Mouse (Mus musculus): ENCODE data around the gene Dynlrb2.

Gene Dynlrb2

DNA sequence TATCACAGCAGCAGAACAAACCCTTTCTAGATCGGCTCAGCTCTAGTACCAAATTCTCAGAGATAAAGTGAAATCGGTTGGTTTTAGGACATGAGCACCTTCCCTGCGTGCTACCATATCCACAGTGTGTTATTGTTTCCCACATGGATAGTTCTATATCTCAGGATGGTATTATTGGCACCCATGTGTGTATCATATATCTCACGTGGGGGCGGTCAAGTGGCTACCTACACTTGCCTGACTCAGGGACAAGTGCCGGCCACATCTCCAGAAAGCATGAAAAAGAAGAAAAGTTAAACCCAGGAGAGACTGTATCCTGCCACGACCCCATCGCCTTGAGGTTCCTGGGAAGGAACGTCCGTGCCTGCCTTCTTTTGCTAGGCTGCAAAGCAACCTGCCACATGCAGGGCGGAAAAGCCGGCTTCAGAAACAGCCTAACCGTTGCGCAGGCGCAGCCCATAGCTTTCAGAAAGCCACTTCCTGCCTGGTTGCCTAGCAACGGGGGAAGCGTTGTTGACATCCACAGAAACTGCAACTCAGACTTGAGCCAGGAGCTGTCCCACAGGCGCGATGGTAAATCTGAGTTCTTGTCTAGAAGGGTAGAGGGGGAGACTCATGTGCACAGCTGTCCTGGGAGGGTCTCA, at the start of gene Dynlrb2:
TSS of gene Dynlrb2 (plus strand) at position 498 of the 644 bp plus-strand sequence.
- DNase-seq (ENCODE audit: extremely low read depth, low read depth) = no peak

DNA sequence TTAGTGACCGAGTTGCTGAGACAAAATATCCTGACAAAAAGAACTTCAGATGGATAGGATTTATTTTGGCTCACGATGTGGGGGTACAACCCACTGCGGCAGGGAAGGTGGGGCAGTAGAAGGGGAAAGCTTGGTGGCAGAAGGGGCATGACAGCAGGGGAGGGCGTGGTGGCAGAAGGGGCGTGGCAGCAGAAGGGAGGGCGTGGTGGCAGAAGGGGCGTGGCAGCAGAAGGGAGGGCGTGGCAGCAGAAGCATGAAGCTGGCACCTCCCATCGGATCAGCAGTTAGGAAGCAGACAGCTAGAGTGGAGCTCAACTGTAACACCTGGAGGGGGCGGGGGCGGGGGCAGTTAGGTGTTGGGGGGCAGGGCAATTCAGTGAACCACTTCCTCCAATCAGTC, 46.2 kb upstream of the Dynlrb2 start:
- DNase-seq (ENCODE audit: extremely low read depth, low read depth) = no peak

- no peak for DNase-seq (ENCODE audit: extremely low read depth, low read depth)
These were observed 43.3 kb upstream of the Dynlrb2 start for GRCm38 (mm10) chr8:116461472-116461871.

DNA sequence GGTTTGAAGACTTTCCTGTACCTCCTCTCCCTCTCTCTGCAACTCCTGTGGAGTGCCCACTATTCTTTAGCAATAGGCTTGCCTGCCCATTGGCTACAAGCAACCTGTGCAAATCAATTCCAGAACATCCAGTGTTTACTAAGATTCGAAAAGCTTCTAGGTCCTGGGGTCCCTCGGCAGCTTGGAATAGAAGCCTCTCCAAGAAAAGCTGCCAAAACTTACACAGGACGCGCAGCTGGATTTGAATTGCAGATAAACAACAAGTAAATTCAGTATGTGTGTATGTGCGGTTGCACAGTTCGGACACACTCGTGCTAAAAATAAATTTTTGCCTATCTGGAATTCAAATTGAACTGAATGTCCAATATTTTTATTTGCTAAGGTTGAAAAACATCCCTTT, 38.2 kb upstream of the Dynlrb2 start:
- no peak for DNase-seq (ENCODE audit: extremely low read depth, low read depth)

- no peak for DNase-seq (ENCODE audit: extremely low read depth, low read depth)
These were observed 37.7 kb upstream of the Dynlrb2 start for GRCm38 (mm10) chr8:116467027-116467426.

DNA sequence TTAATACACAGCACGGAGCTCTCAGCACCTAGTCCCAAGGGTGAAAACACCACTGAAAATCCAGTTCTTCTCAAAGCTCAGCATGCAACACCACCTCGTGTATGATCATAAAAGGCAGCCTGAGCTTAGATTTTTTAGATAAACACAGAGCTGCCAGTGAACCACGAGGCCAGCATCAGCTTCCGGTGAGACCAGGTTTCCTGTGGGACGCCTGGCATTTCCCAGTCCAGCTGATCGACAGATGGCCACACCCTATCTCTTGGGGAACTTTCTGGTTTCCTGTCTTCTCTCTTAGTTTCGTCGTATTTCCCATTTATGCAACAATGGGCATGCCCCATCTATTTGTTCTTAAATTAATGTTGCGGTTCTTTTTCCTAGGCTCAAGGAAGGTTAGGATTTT, 26.8 kb upstream of the Dynlrb2 start:
- no peak for DNase-seq (ENCODE audit: extremely low read depth, low read depth)

- DNase-seq (ENCODE audit: extremely low read depth, low read depth) = no peak
These were observed 26.1 kb upstream of the Dynlrb2 start for GRCm38 (mm10) chr8:116478681-116479080.

- no peak for DNase-seq (ENCODE audit: extremely low read depth, low read depth)
These were observed 23.9 kb upstream of the Dynlrb2 start for GRCm38 (mm10) chr8:116480894-116481293.

DNA sequence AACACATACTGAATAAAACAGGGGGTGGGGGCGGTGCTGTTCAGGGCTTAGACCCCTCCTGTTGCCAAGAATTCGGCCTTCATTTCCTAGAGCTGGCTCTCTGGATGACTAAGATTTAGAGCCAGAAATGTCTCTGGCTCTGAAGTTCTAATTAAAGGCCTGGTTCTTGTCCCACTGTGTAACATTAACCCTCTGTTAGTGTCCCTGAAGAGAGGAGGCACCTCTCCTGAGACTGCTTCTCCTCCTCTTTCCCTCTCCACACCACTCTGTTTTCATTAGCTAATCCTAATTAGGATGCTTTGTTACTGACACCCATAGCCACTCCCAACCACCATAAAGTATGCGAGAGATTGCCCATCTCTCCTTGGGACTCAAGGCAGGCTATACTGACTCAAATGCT, 22.0 kb upstream of the Dynlrb2 start:
- no peak for DNase-seq (ENCODE audit: extremely low read depth, low read depth)

DNA sequence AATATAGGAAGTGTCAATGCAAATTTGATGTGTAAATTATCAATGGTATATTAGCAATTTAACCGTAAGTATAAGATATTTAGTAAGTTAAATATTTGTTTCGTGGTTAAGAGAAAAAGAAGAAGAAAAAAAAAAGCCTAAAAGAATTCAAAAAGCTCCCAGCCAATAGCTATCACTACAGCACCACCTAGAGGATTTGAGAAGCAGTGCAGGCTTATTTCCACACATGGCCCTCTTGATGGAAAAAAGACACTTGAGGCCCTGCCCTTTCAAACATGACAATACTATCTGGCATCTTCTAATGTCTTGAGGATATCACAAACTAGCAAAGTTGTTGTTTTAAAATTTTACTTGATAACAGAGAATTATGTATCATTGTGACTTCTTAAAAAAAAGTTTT, 20.7 kb upstream of the Dynlrb2 start:
- no peak for DNase-seq (ENCODE audit: extremely low read depth, low read depth)

GRCm38 (mm10) chr8:116488546-116488945, 16.2 kb upstream of the Dynlrb2 start:
- no peak for DNase-seq (ENCODE audit: extremely low read depth, low read depth)

DNA sequence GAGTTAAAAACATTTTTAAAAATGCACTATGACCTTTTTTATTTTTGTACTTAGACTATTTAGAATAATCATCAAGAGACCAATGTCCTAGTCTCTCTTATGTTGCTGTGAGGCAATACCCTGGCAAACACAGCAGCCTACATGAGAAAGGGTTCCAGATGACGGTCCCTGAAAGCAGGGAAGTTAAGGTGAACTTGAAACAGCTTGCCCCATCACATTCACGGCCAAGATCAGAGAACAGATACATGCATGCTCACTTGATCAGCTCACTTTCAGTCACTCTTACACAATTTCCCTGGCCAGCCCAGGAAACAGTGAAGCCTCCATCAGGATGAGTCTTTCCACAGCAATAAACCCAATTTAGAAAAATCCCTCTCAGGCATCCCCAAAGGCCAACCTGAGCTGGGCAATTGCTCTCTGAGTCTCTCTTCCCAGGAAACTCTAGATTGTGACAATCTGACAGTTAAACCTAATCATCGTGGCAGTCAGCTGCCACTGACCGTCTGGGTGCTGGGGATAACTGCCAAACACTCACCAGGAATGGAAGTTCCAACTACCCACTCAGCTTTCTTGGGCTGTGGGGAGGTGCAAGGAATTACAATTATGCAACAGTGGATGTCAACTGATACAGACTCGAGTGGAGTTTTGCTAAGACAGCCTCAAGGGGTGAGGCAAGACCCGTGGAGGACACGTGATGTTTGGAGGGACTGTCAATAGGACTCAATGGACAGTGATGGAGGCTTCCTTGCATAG, 4.5 kb upstream of the Dynlrb2 start:
- no peak for DNase-seq (ENCODE audit: extremely low read depth, low read depth)

GRCm38 (mm10) chr8:116508721-116509120, 3.9 kb downstream of the Dynlrb2 start:
- no peak for DNase-seq (ENCODE audit: extremely low read depth, low read depth)

GRCm38 (mm10) chr8:116509247-116509646, 4.5 kb downstream of the Dynlrb2 start:
- no peak for DNase-seq (ENCODE audit: extremely low read depth, low read depth)

- DNase-seq (ENCODE audit: extremely low read depth, low read depth) = no peak
These were observed 14.9 kb downstream of the Dynlrb2 start for GRCm38 (mm10) chr8:116519676-116520075.

DNA sequence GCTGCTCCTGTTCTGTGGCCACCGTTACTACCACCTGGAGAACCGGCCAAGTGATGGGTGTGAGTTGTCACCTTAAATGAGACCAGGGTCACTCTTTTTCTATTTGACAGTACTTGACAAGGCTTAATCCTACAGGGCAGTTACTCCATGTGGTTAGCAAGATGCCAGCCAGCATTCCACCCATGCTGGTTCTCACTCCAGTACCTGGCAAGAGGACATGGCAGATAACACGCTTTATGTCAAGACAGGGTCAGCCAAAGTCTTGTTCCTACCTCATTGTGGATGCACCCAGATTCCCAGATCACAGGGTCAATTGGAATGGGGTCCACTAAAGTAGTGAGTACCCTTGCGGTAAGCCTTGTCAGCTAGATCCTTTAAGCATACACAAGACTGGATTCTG, 16.4 kb downstream of the Dynlrb2 start:
- no peak for DNase-seq (ENCODE audit: extremely low read depth, low read depth)

DNA sequence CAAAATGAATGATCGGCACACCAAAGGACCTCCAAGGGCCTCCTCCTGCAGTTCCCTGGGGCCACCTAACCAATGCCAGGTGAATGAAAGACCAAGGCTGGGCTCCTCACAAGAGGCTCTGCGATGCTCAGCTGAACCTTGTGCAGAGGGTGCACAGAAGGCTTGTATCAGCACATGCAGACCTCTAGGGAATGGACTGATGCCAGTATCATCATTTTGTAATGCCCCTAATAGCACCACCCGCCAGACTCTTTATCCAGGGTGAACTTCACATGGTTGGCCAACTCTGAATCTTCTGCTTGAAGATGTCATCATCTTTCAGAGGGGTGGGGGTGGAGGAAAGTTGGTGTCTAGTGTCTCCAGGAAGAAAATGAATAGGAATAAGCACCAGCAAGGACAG, 16.9 kb downstream of the Dynlrb2 start:
- no peak for DNase-seq (ENCODE audit: extremely low read depth, low read depth)

DNA sequence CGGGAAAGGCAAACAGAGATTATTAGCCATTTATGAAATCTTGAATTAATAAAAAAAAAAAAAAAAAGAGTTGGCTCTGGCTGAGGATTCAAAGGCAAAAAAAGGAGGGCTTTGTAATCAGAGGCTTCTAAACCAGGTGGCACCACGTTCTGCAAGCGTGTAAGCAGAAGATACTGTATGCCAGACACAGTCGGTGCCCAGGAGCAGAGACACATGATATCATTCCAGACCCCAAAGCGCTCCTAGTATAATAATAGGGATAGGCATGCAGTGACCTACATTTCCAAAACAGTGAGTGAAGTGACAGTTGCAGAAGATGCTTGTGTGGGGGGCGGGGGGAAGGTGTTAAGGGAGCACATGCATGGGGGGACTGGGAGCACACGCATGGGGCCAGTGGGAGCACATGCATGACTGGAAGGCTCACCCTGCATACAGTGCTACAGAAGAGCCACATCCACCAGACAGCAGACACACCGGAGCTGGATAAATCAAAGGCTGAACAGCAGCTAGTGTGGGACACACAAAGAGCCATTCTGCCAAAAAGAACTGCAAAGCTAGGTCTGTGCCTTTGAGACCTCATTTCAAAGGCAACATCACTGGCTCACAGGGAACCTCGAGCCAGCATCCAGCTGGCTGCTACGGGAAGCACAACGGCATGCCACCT, 17.5 kb downstream of the Dynlrb2 start:
- DNase-seq (ENCODE audit: extremely low read depth, low read depth) = no peak

GRCm38 (mm10) chr8:116524915-116525314, 20.1 kb downstream of the Dynlrb2 start:
- no peak for DNase-seq (ENCODE audit: extremely low read depth, low read depth)

DNA sequence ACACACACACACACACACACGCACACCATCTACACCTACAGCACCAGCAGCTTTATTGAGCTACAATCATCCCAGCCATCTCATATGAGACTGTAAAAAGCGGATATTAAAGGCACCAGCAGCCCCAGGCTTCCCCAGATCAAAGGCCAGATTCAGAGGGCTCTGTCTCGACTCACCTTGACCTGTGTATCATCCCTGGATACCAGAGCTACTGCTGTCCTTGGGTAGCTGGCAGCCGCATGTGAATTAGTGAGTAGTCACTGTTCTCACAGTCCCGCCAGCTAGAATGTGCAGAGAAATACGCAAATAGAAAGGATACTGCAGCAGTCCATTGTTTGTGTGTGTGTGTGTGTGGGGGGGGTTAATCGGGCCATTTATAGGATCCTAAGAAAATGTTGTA, 24.0 kb downstream of the Dynlrb2 start:
- DNase-seq (ENCODE audit: extremely low read depth, low read depth) = no peak

DNA sequence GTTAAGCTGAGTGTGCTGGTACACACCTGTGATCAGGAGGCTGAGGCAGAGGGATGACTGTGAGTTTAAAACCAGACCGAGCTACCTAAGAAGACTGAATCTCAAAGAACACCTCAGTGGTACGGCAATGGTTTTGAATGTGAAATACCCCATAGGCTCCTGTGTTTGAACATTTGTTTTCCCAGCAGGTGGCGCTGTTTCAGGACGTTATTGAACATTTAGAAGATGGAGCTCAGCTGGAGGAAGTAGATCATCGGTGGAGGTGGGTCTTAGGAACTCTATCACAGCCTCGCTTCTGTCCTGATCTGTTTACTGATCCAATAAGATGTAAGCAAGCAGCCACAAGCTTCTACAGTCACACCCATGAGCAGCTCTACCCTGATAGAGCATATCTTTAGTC, 28.3 kb downstream of the Dynlrb2 start:
- DNase-seq (ENCODE audit: extremely low read depth, low read depth) = no peak

DNA sequence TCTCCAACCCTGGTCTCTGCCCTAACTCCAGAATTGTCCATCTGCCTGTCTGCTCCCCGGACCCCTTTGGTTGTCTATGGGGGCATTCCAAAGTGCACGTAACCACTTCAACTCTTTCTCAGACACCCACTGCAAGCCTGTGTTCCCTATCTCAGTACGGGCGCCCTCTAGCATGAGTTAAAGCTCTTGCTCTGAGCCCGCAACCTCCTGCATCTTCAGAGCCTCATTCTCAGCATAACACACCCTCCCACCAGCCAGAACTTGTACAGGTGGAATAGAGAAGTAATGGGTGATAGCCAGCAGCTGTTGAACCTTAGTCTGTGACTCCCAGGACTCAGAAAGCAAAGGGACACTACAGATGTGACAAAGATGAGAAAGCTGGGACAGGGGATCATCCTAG, 32.0 kb downstream of the Dynlrb2 start:
- DNase-seq (ENCODE audit: extremely low read depth, low read depth) = no peak

DNA sequence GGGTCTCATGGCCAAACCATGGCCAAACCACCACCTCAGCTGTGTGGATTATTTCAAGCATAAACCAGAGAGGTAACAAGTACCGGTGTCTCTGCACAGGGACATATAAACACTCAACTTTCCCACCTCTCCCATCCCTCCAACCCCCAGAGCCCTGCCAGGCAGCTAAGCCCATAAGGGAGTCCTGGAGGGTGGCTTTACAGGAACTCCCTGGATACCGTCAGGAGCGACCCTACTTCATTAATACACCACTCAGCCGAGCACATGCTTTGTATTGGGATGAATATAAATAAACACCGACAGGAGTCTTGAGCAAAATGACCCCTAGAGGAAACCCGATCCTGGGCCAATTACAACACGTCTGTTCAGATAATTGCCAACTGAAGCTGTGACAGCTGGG, 34.0 kb downstream of the Dynlrb2 start:
- DNase-seq (ENCODE audit: extremely low read depth, low read depth) = no peak

All from MEL-GATA-1-ER (cell line).